Mouse (Mus musculus): Measurements from ENCODE around the gene Rhob. TPM values are rescaled to one million over a fixed set of nuclear protein-coding genes. Genes with fewer than 3 reads are reported as not detected.

Rhob gene
- polyA plus RNA-seq, 1 experiment from 2014 or later = 40.8 TPM

GRCm38 (mm10) chr12:8450028-8450427 lies 49.8 kb downstream of the Rhob start:
- no peak for ATAC-seq (ENCODE audit: low FRiP score, low read depth)
- no peak overlapping the region for H3K4me3 ChIP-seq
- no peak overlapping the region for H3K27ac ChIP-seq
- 92% methylated on average over 1 of the region's 1 CpGs for WGBS
- no peak overlapping the region for H3K4me2 ChIP-seq (replicated peaks)
- H3K9ac ChIP-seq = no peak overlapping the region
- no peaks in the 10 kb centered on the region for H3K36me3 ChIP-seq
- 0 out of 2 replicates have a peak, but pooled peaks cover 12% of the 10 kb centered on the region for H3K4me1 ChIP-seq
- H3K9me3 ChIP-seq = no peaks in the 10 kb centered on the region
- no peaks in the 10 kb centered on the region for H3K27me3 ChIP-seq

Other genes with a start within 250 kb of the Rhob start
- 0.20 TPM in 1 of 2 replicates, not detected in the other for gene Gdf7, start 198.1 kb downstream of the Rhob start, polyA plus RNA-seq (2015; fragmentation: Nextera tagmentation; extraction: Ambion mirVana)
- gene Hs1bp3, start 186.6 kb downstream of the Rhob start, polyA plus RNA-seq (2015; fragmentation: Nextera tagmentation; extraction: Ambion mirVana) = 19.4 and 21.4 TPM in 2 replicates
- gene Slc7a15, start 99.1 kb upstream of the Rhob start, polyA plus RNA-seq (2015; fragmentation: Nextera tagmentation; extraction: Ambion mirVana) = not detected in 2 replicates
- 52.1 and 54.8 TPM in 2 replicates for gene Pum2, start 174.1 kb upstream of the Rhob start, polyA plus RNA-seq (2015; fragmentation: Nextera tagmentation; extraction: Ambion mirVana)

All from limb, embryonic 13.5 days (tissue).